Mouse (Mus musculus): ENCODE data around the gene Rhbdd1. TPM values are rescaled to one million over a fixed set of nuclear protein-coding genes. Genes with fewer than 3 reads are reported as not detected.

Rhbdd1 gene
- polyA plus RNA-seq, 1 experiment: 12.8 TPM

DNA sequence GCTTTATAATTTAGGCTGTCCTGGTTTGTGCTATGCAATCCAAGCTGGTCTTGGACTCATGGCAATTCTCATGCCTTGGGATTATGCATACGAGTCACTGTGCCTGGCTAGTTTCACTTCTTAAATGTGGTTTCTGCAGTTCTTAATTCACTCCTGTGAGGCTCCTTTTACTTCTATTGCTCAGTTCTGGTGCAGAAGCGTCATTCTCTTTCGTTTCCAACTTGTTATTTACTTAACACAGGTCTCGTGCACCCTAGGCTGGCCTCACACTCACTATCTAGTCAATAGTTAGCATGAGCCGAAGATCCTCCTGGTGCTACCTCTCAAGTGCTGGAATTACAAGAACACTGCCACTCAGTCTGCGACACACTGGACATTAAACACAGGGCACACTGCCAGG lies 152.6 kb downstream of the Rhbdd1 start:
- H3K4me1 ChIP-seq (ENCODE audit: control insufficient read depth, insufficient read depth, low read length): no peaks in the 10 kb centered on the region
- no peak overlapping the region for H3K4me3 ChIP-seq (ENCODE audit: insufficient read depth, low read depth, low read length)
- no peaks in the 10 kb centered on the region for H3K27me3 ChIP-seq (replicated peaks; ENCODE audit: control insufficient read depth, insufficient read depth, low read length)
- 81% methylated on average over 6 of the region's 6 CpGs for WGBS
- H3K27ac ChIP-seq (ENCODE audit: insufficient read depth, low read depth, low read length): no peak overlapping the region
- peaks cover 4% of the 10 kb centered on the region; the same call in 1 of the 2 replicates for H3K36me3 ChIP-seq (ENCODE audit: control insufficient read depth, insufficient read depth, low read length)
- TF ChIP-seq POLR2A (IDR thresholded peaks at IDR 0.05; ENCODE audit: low read depth, low read length) (no peak), CTCF (conservative IDR thresholded peaks at IDR 0.05; ENCODE audit: insufficient read depth, insufficient read length, low read depth, low read length) (no peak)
- no peak for DNase-seq

DNA sequence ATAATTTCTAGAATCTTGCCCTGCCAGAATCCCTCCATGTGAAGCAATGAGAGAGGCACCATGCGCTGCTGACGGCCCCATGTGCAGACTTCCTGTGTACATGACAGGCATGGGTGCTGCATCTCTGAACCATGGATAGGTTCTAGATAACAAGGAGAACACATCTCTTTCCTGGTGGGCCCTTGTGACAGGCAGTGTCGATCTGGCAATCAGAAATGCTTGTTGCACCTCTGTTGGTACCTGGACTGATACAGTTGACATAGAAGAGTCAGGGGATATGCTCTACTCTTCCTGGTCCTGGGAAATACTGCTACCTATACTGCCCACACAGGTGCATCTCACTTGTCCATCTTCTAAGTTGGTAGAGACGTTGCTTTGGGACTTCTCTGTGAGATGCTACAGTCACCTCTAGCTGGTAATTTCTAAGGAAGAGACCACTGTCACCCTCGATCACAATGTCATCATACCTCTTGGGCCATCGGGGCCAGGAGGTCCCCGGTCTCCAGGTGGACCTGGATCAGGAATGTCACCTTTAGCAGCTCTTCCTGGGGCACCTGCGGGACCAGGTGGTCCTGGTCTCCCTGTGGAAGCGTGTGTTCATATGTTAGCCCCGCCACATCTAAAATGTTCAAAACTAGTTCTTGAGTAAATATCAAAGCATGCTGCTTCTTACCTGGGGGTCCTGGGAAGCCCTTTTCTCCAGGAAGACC lies 154.4 kb downstream of the Rhbdd1 start:
- Histone ChIP-seq H3K27me3 (replicated peaks; ENCODE audit: control insufficient read depth, insufficient read depth, low read length) (no peaks in the 10 kb centered on the region), H3K4me1 (ENCODE audit: control insufficient read depth, insufficient read depth, low read length) (no peaks in the 10 kb centered on the region), H3K27ac (ENCODE audit: insufficient read depth, low read depth, low read length) (no peak overlapping the region), H3K36me3 (ENCODE audit: control insufficient read depth, insufficient read depth, low read length) (no peaks in the 10 kb centered on the region; the same call in 1 of the 2 replicates), H3K4me3 (ENCODE audit: insufficient read depth, low read depth, low read length) (no peak overlapping the region)
- whole genome bisulfite sequencing: 94% methylated on average over 10 of the region's 10 CpGs
- no peak for TF ChIP-seq POLR2A (IDR thresholded peaks at IDR 0.05; ENCODE audit: low read depth, low read length)
- DNase-seq: no peak

DNA sequence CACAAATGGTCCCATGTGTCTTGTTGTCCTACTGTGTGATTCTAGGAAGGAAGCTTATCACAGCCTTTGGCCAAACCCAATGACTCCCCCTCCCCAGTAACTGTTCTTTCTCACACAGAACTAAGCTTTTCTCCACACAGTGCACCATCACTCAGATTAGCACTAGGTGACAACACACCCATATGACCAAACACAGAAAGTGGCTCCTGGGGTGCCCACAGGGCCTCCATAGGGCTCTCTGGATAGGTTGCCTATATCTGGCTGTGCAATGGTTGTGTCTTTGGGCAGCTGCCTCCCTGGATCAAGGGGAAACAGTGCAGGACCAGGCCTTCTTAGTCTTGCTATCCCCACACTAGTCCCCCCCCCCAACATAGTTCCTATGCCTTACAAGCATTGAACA lies 157.2 kb downstream of the Rhbdd1 start:
- TF ChIP-seq POLR2A (IDR thresholded peaks at IDR 0.05; ENCODE audit: low read depth, low read length) (no peak), CTCF (conservative IDR thresholded peaks at IDR 0.05; ENCODE audit: insufficient read depth, insufficient read length, low read depth, low read length) (no peak)
- Histone ChIP-seq H3K36me3 (ENCODE audit: control insufficient read depth, insufficient read depth, low read length) (peaks cover 3% of the 10 kb centered on the region; the same call in 1 of the 2 replicates), H3K27me3 (replicated peaks; ENCODE audit: control insufficient read depth, insufficient read depth, low read length) (no peaks in the 10 kb centered on the region), H3K4me3 (ENCODE audit: insufficient read depth, low read depth, low read length) (no peak overlapping the region), H3K4me1 (ENCODE audit: control insufficient read depth, insufficient read depth, low read length) (no peaks in the 10 kb centered on the region), H3K27ac (ENCODE audit: insufficient read depth, low read depth, low read length) (no peak overlapping the region)
- DNase-seq: no peak

DNA sequence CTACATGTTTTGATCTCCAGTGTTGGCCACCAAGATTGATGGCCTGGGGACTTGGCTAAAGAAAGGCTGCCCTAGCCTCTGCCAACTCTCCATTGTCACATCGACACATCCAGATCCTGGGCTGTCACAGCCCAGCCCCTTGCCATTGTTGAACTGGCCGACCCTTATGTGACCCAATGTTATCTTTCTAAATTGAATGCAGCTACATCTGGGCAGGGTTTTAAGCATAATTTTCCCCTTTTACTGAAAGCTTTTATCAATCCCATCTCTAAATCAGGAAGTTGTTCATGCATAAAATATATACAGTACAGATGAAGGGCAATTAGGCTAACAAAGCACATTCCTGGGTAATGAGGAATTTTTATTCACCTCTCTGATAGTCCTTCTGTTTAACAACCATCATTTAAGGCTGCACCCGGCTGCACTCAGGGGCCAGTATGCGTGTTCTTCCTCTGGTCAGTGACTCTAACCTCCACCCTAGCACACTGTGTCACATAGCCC lies 158.3 kb downstream of the Rhbdd1 start:
- Histone ChIP-seq H3K4me1 (ENCODE audit: control insufficient read depth, insufficient read depth, low read length) (no peaks in the 10 kb centered on the region), H3K36me3 (ENCODE audit: control insufficient read depth, insufficient read depth, low read length) (peaks cover 3% of the 10 kb centered on the region; the same call in 1 of the 2 replicates), H3K27ac (ENCODE audit: insufficient read depth, low read depth, low read length) (no peak overlapping the region), H3K27me3 (replicated peaks; ENCODE audit: control insufficient read depth, insufficient read depth, low read length) (no peaks in the 10 kb centered on the region), H3K4me3 (ENCODE audit: insufficient read depth, low read depth, low read length) (no peak overlapping the region)
- 30% methylated on average over 4 of the region's 4 CpGs for WGBS
- peak; percentile 70 for DNase-seq
- TF ChIP-seq POLR2A (IDR thresholded peaks at IDR 0.05; ENCODE audit: low read depth, low read length) (no peak), CTCF (conservative IDR thresholded peaks at IDR 0.05; ENCODE audit: insufficient read depth, insufficient read length, low read depth, low read length) (no peak)

DNA sequence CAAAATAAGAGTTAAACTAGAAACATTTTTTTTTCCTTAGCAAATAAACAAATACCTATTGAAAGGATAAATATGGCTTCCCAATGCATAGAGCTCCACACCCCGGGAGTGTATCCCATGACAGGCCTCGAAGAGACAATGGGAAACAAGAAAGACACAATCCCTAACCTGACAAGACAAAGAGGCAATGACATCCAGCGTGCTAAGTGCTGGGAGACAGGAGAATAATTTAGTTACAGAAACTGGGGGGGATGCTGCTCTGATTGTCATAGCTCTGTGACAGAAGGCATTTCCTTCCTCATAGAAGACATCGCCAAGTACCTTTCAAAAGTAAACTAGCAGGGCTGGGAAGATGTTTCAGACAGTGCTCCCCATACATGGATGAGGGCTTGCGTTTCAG lies 159.0 kb downstream of the Rhbdd1 start:
- Histone ChIP-seq H3K4me3 (ENCODE audit: insufficient read depth, low read depth, low read length) (no peak overlapping the region), H3K4me1 (ENCODE audit: control insufficient read depth, insufficient read depth, low read length) (no peaks in the 10 kb centered on the region), H3K36me3 (ENCODE audit: control insufficient read depth, insufficient read depth, low read length) (peaks cover 4% of the 10 kb centered on the region), H3K27me3 (replicated peaks; ENCODE audit: control insufficient read depth, insufficient read depth, low read length) (no peaks in the 10 kb centered on the region), H3K27ac (ENCODE audit: insufficient read depth, low read depth, low read length) (no peak overlapping the region)
- WGBS: 71% methylated on average over 5 of the region's 5 CpGs
- DNase-seq: peak; percentile 28
- TF ChIP-seq POLR2A (IDR thresholded peaks at IDR 0.05; ENCODE audit: low read depth, low read length) (no peak), CTCF (conservative IDR thresholded peaks at IDR 0.05; ENCODE audit: insufficient read depth, insufficient read length, low read depth, low read length) (no peak)

DNA sequence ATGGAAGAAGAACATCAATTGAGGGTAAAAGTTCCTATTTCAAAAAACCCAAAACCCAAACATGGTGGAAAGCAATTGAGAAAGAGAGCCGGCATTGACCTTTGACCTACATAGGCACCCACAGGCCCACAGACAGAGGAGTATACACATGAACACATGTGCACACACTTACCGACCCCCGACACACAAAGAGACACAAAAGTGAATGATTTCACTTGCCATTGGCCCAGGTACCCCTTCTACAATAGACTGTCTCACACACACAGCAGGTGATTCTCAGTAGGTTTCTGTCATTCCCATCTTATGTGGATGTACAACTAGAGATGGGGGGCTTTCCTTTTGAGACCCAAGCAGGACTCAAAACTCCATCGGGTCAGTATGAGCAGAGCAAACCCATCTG lies 159.6 kb downstream of the Rhbdd1 start:
- Histone ChIP-seq H3K4me1 (ENCODE audit: control insufficient read depth, insufficient read depth, low read length) (no peaks in the 10 kb centered on the region), H3K4me3 (ENCODE audit: insufficient read depth, low read depth, low read length) (no peak overlapping the region), H3K27me3 (replicated peaks; ENCODE audit: control insufficient read depth, insufficient read depth, low read length) (no peaks in the 10 kb centered on the region), H3K36me3 (ENCODE audit: control insufficient read depth, insufficient read depth, low read length) (peaks cover 7% of the 10 kb centered on the region), H3K27ac (ENCODE audit: insufficient read depth, low read depth, low read length) (no peak overlapping the region)
- no peak for DNase-seq
- WGBS: 77% methylated on average over 4 of the region's 4 CpGs
- TF ChIP-seq POLR2A (IDR thresholded peaks at IDR 0.05; ENCODE audit: low read depth, low read length) (no peak), CTCF (conservative IDR thresholded peaks at IDR 0.05; ENCODE audit: insufficient read depth, insufficient read length, low read depth, low read length) (no peak)

DNA sequence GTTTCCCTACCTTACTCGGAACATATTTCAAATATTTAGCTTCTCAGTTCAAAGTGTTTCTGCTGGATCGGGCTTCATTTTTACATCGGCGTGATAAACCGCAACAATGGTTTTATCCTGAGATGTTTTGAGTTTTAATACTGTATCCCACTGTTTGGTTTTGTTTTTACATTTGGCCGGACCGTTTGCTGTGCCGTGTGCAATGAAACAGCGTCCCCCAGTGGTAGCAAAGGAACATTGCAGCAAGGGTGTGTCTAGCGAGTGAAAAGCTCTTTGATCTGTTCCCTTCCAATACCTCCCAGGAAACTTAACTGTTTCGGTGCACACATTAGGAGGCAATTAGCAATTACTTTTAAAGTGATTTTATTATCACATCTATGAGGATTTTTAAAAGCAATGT lies 160.0 kb downstream of the Rhbdd1 start:
- Histone ChIP-seq H3K4me1 (ENCODE audit: control insufficient read depth, insufficient read depth, low read length) (no peaks in the 10 kb centered on the region), H3K27me3 (replicated peaks; ENCODE audit: control insufficient read depth, insufficient read depth, low read length) (no peaks in the 10 kb centered on the region), H3K4me3 (ENCODE audit: insufficient read depth, low read depth, low read length) (no peak overlapping the region), H3K36me3 (ENCODE audit: control insufficient read depth, insufficient read depth, low read length) (peaks cover 7% of the 10 kb centered on the region), H3K27ac (ENCODE audit: insufficient read depth, low read depth, low read length) (no peak overlapping the region)
- TF ChIP-seq CTCF (conservative IDR thresholded peaks at IDR 0.05; ENCODE audit: insufficient read depth, insufficient read length, low read depth, low read length) (peak; percentile 80), POLR2A (IDR thresholded peaks at IDR 0.05; ENCODE audit: low read depth, low read length) (no peak)
- WGBS: 48% methylated on average over 11 of the region's 11 CpGs
- peak; percentile 29 for DNase-seq
